Mouse (Mus musculus): ENCODE measurements around the gene Cdkl5. TPM values are rescaled to one million over a fixed set of nuclear protein-coding genes. Genes with fewer than 3 reads are reported as not detected.

Gene Cdkl5
- total RNA-seq, 1 experiment from 2014 or later, result not detected

- ATAC-seq (replicated peaks; ENCODE audit: insufficient number of reproducible peaks, low FRiP score, low TSS enrichment, poor library complexity, severe bottlenecking), result no peak
Observed at GRCm38 (mm10) chrX:160767713-160768112, 226.8 kb downstream of the Cdkl5 start, which contains the start of gene Rs1. Gene Rs1 (plus strand): TSS chrX:160768013.

GRCm38 (mm10) chrX:160766233-160766616 lies 228.3 kb downstream of the Cdkl5 start:
- ATAC-seq (replicated peaks; ENCODE audit: insufficient number of reproducible peaks, low FRiP score, low TSS enrichment, poor library complexity, severe bottlenecking), result no peak

GRCm38 (mm10) chrX:160765389-160766232 lies 228.9 kb downstream of the Cdkl5 start:
- ATAC-seq (replicated peaks; ENCODE audit: insufficient number of reproducible peaks, low FRiP score, low TSS enrichment, poor library complexity, severe bottlenecking), result peak; percentile 98

- no peak for ATAC-seq (replicated peaks; ENCODE audit: insufficient number of reproducible peaks, low FRiP score, low TSS enrichment, poor library complexity, severe bottlenecking)
Observed at GRCm38 (mm10) chrX:160750808-160751207, 243.7 kb downstream of the Cdkl5 start.

GRCm38 (mm10) chrX:160748653-160749052 lies 245.9 kb downstream of the Cdkl5 start:
- no peak for ATAC-seq (replicated peaks; ENCODE audit: insufficient number of reproducible peaks, low FRiP score, low TSS enrichment, poor library complexity, severe bottlenecking)

- ATAC-seq (replicated peaks; ENCODE audit: insufficient number of reproducible peaks, low FRiP score, low TSS enrichment, poor library complexity, severe bottlenecking), result no peak
Observed at GRCm38 (mm10) chrX:160745399-160745798, 249.1 kb downstream of the Cdkl5 start.

GRCm38 (mm10) chrX:160735650-160736049 lies 258.9 kb downstream of the Cdkl5 start, which contains the start of gene Ppef1:
Gene Ppef1 (minus strand): TSS chrX:160735765.
- ATAC-seq (replicated peaks; ENCODE audit: insufficient number of reproducible peaks, low FRiP score, low TSS enrichment, poor library complexity, severe bottlenecking), result no peak

Other genes with a start within 250 kb of the Cdkl5 start
- not detected in 3 replicates for gene Rs1, start 226.7 kb downstream of the Cdkl5 start, total RNA-seq (2017)
- gene Gja6, start 87.7 kb downstream of the Cdkl5 start, total RNA-seq (2017), result 0.76 TPM in 1 of 3 replicates, not detected in the others
- not detected in 3 replicates for gene Scml2, start 122.5 kb upstream of the Cdkl5 start, total RNA-seq (2017)

Measured in monocyte, adult 5-6 weeks (primary cell).